Mouse (Mus musculus): ENCODE measurements around the gene Mgat4b. TPM values are rescaled to one million over a fixed set of nuclear protein-coding genes. Genes with fewer than 3 reads are reported as not detected.

The Mgat4b gene
- 64.6 and 73.7 TPM in 2 replicates for polyA plus RNA-seq (2012; rRNA removed)

GRCm38 (mm10) chr11:50210505-50211151 is at the start of gene Mgat4b, which contains the start of gene Sqstm1:
Mgat4b (plus strand) TSS chr11:50210890.
Sqstm1 (minus strand) TSS chr11:50210827.

GRCm38 (mm10) chr11:50174111-50174729 is 36.5 kb upstream of the Mgat4b start, which contains the start of gene Mrnip:
Mrnip (plus strand) TSS chr11:50174444.

GRCm38 (mm10) chr11:50238324-50238723 is 27.6 kb downstream of the Mgat4b start, which contains the start of gene Ltc4s:
Ltc4s (minus strand) TSS chr11:50238616.

Other genes starting within 250 kb of the Mgat4b start
- 46.8 and 52.5 TPM in 2 replicates for gene Rnf130, start 185.5 kb upstream of the Mgat4b start, polyA plus RNA-seq (2012; rRNA removed)
- 37.8 and 40.6 TPM in 2 replicates for gene Tbc1d9b, start 79.5 kb upstream of the Mgat4b start, polyA plus RNA-seq (2012; rRNA removed)
- 32.0 and 32.9 TPM in 2 replicates for gene Mrnip, start 36.4 kb upstream of the Mgat4b start, polyA plus RNA-seq (2012; rRNA removed)
- 173 and 189 TPM in 2 replicates for gene Sqstm1, start 63 bp upstream of the Mgat4b start, polyA plus RNA-seq (2012; rRNA removed)
- gene Ltc4s, start 27.7 kb downstream of the Mgat4b start, polyA plus RNA-seq (2012; rRNA removed) = 2.6 and 2.9 TPM in 2 replicates
- gene Maml1, start 81.4 kb downstream of the Mgat4b start, polyA plus RNA-seq (2012; rRNA removed) = 14.3 and 15.5 TPM in 2 replicates
- 169 and 192 TPM in 2 replicates for gene Canx, start 114.8 kb downstream of the Mgat4b start, polyA plus RNA-seq (2012; rRNA removed)
- gene Cby3, start 143.6 kb downstream of the Mgat4b start, polyA plus RNA-seq (2012; rRNA removed) = 0.29 and 0.41 TPM in 2 replicates
- 871 and 1,026 TPM in 2 replicates for gene Hnrnph1, start 166.1 kb downstream of the Mgat4b start, polyA plus RNA-seq (2012; rRNA removed)
- 26.1 TPM in 2 replicates for gene Rufy1, start 220.2 kb downstream of the Mgat4b start, polyA plus RNA-seq (2012; rRNA removed)